Mouse (Mus musculus) lung, postnatal 0 days (tissue): Measurements from ENCODE around the gene Upb1.

ENCODE experiments used
- CTCF ChIP-seq: IDR thresholded peaks from 2 replicates; pipeline ENCODE4 v1.5.1; 2016; ENCODE audit warnings: antibody characterized with exemption, mild to moderate bottlenecking
- EP300 ChIP-seq: IDR thresholded peaks from 2 replicates; pipeline ENCODE4 v1.6.1; 2016; ENCODE audit warnings: antibody characterized with exemption, mild to moderate bottlenecking, control low read depth

- TF ChIP-seq CTCF = no peak
- no peak for TF ChIP-seq EP300
Observed at GRCm38 (mm10) chr10:75429522-75430146, 28.7 kb downstream of the Upb1 start.
